In the genomic region with DNA sequence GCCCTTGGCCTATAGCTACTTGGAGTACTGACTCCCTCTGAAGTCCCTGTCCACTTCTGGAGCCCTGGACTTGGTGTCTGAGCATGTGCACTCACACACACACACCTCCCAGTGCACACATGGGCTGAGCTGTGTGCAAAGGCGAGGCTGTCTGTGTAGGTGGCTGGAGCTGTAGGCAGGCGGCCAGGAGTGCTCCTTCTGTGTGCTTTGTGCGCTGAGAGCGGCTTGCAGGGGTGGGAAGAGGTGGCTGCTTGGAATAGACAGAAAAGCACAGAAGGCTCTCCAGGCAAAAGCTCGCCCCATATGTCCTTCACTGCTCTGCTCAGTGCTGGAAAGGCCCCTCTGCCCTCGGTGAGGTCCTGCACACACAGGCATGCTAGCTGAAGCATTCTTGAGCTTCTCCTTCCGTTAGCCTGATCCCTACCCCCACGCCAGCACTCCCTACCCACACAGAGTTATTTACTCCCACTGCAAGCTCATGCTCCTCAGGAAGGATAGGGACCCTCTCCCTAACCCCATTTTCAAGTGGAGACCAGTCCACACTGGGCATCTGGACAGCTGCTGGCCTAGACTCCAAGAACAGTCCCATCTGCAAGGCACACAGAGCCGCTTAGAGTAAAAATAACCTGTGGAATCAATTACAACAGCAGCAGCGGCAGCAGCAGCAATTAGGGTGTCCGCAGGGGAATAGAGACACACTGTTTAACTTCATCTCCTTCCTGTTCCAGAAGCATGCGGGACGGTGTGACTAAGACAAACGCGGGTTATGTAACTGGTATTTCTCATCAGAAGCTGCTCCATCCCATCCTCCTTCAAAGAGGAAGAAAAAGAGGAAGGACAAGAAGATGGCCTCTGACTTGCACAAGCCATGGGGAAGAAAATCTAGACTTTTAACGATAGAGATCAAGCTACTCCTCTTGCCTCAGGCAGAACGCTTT, we compare ENCODE assay signal across 9 mouse cellular contexts. TPM values are rescaled to one million over a fixed set of nuclear protein-coding genes. Genes with fewer than 3 reads are reported as not detected.
DNase-seq lines count a peak whose midpoint lies in the region; ATAC-seq and TF ChIP-seq lines count a peak whose summit lies in the region.
"Had no signal": no experiment of that assay in that cellular context is flagged by ENCODE, and none has a peak within 500 bp of the region (broad histone marks: within the 10 kb centered on the region; RNA-seq: fewer than 3 reads in every experiment).

No protein-coding gene starts in this region.

- peak overlapping the region; percentile 41; the same call in 1 of the 2 replicates for H3K9ac ChIP-seq in kidney, embryonic 16.5 days (replicated peaks; ENCODE audit: low read length)
- H3K9ac ChIP-seq in intestine, embryonic 16.5 days (ENCODE audit: low read depth, low read length), result peak overlapping the region; percentile 21
- peak overlapping the region; percentile 8; the same call in 1 of the 2 replicates for H3K9ac ChIP-seq in limb, embryonic 14.5 days (ENCODE audit: low read depth, low read length, severe bottlenecking)
- H3K9ac ChIP-seq: midbrain, embryonic 12.5 days had no signal

- H3K27me3 ChIP-seq in kidney, embryonic 16.5 days (ENCODE audit: insufficient read depth, low read length), result no peaks in the 10 kb centered on the region
- H3K27me3 ChIP-seq in intestine, embryonic 16.5 days (replicated peaks; ENCODE audit: control insufficient read depth, insufficient read depth, low read length), result no peaks in the 10 kb centered on the region
- H3K27me3 ChIP-seq in limb, embryonic 14.5 days (ENCODE audit: control insufficient read depth, insufficient read depth, low read length), result no peaks in the 10 kb centered on the region

- WGBS in kidney, embryonic 16.5 days, result 26% methylated on average over 17 of the region's 17 CpGs
- WGBS in intestine, embryonic 16.5 days, result 27% methylated on average over 17 of the region's 17 CpGs
- WGBS in limb, embryonic 14.5 days, result 17% methylated on average over 17 of the region's 17 CpGs

- TF ChIP-seq POLR2A in limb, embryonic 14.5 days (IDR thresholded peaks at IDR 0.05; ENCODE audit: borderline replicate concordance, extremely low read depth, insufficient read depth, insufficient read length), result no peak

- peaks cover 40% of the 10 kb centered on the region for H3K4me1 ChIP-seq in kidney, embryonic 16.5 days (ENCODE audit: insufficient read depth, low read length)
- H3K4me1 ChIP-seq in intestine, embryonic 16.5 days (ENCODE audit: control insufficient read depth, insufficient read depth, low read length), result peaks cover 42% of the 10 kb centered on the region
- H3K4me1 ChIP-seq in limb, embryonic 14.5 days (ENCODE audit: control insufficient read depth, insufficient read depth, low read length), result peaks cover 27% of the 10 kb centered on the region

- no peak overlapping the region for H3K4me3 ChIP-seq in kidney, embryonic 16.5 days (ENCODE audit: low read length)
- H3K4me3 ChIP-seq in intestine, embryonic 16.5 days (ENCODE audit: low read length), result no peak overlapping the region
- no peak overlapping the region for H3K4me3 ChIP-seq in limb, embryonic 14.5 days (replicated peaks; ENCODE audit: low read length)
- H3K4me3 ChIP-seq: midbrain, embryonic 12.5 days had no signal

- no peaks in the 10 kb centered on the region for H3K9me3 ChIP-seq in kidney, embryonic 16.5 days (ENCODE audit: low read length)
- no peaks in the 10 kb centered on the region for H3K9me3 ChIP-seq in intestine, embryonic 16.5 days (ENCODE audit: control insufficient read depth, low read length)
- no peaks in the 10 kb centered on the region for H3K9me3 ChIP-seq in limb, embryonic 14.5 days (ENCODE audit: control insufficient read depth, low read length)
- H3K9me3 ChIP-seq: midbrain, embryonic 12.5 days had no signal

- no peak overlapping the region for H3K4me2 ChIP-seq in kidney, embryonic 16.5 days (replicated peaks; ENCODE audit: low read depth, low read length)
- H3K4me2 ChIP-seq in intestine, embryonic 16.5 days (ENCODE audit: low read depth, low read length), result no peak overlapping the region
- H3K4me2 ChIP-seq in limb, embryonic 14.5 days (replicated peaks; ENCODE audit: low read depth, low read length, severe bottlenecking), result peak overlapping the region; percentile 22
- H3K4me2 ChIP-seq: midbrain, embryonic 12.5 days had no signal

- no peak for DNase-seq in kidney, postnatal 25 days
- DNase-seq in frontal cortex, postnatal 36 days (ENCODE audit: low spot score in 2 of 2), result peak; percentile 86 to 93
- peak; percentile 49 for DNase-seq in limb, embryonic 14.5 days (ENCODE audit: low spot score)
- DNase-seq in ovary, postnatal 36 days (ENCODE audit: low spot score), result no peak
- no peak for DNase-seq in adrenal gland, postnatal 4 days (ENCODE audit: low spot score in 2 of 2)

- no peaks in the 10 kb centered on the region for H3K36me3 ChIP-seq in kidney, embryonic 16.5 days (ENCODE audit: insufficient read depth, low read length)
- H3K36me3 ChIP-seq in intestine, embryonic 16.5 days (ENCODE audit: control insufficient read depth, insufficient read depth, low read length), result no peaks in the 10 kb centered on the region
- no peaks in the 10 kb centered on the region for H3K36me3 ChIP-seq in limb, embryonic 14.5 days (ENCODE audit: control insufficient read depth, insufficient read depth, low read length)
- H3K36me3 ChIP-seq: midbrain, embryonic 12.5 days had no signal

- ATAC-seq in kidney, embryonic 16.5 days (ENCODE audit: low FRiP score, low TSS enrichment), result peak; percentile 60
- ATAC-seq in intestine, embryonic 16.5 days, result peak; percentile 31
- peak; percentile 53 for ATAC-seq in limb, embryonic 14.5 days (ENCODE audit: low FRiP score, low read depth)
- peak; percentile 93 for ATAC-seq in neutrophil, adult 5-6 weeks (ENCODE audit: extremely low read depth, insufficient number of reproducible peaks, low FRiP score, poor library complexity, severe bottlenecking)

- peak overlapping the region; percentile 48; the same call in 1 of the 2 replicates for H3K27ac ChIP-seq in kidney, embryonic 16.5 days (ENCODE audit: low read length)
- peak overlapping the region; percentile 29 for H3K27ac ChIP-seq in intestine, embryonic 16.5 days (ENCODE audit: low read length)
- peak overlapping the region; percentile 77 for H3K27ac ChIP-seq in limb, embryonic 14.5 days (replicated peaks; ENCODE audit: low read depth, low read length)
- H3K27ac ChIP-seq: midbrain, embryonic 12.5 days had no signal

RNA-seq across cellular contexts. Expression of a gene that starts 22.4 kb away (rescaled TPM):
- 27.8 and 27.9 TPM in 2 replicates for polyA plus RNA-seq in kidney, embryonic 16.5 days (2015; fragmentation: Nextera tagmentation; extraction: Ambion mirVana)
- polyA plus RNA-seq in intestine, embryonic 16.5 days (2015; fragmentation: Nextera tagmentation; extraction: Ambion mirVana), result 10.9 and 11.8 TPM in 2 replicates
- polyA plus RNA-seq in limb, embryonic 14.5 days (2012; rRNA removed), result 50.9 and 72.1 TPM in 2 replicates
- polyA plus RNA-seq in limb, embryonic 14.5 days (2014; fragmentation: Nextera tagmentation; extraction: Ambion mirVana), result 25.1 and 28.0 TPM in 2 replicates
- total RNA-seq in neutrophil, adult 5-6 weeks (2017), result 28.1 and 28.7 TPM in 2 replicates
- 10 to 100 TPM; 39.6 to 43.5 TPM for total RNA-seq in adrenal gland, postnatal 4 days (2021)

Comparison
In these comparisons a context has a peak if more than half of its experiments do, and no peak if none do; other contexts are left out.
1. ATAC-seq: peak in every context shown above with its lines; median percentile 93 in neutrophil, adult 5-6 weeks; 60 in kidney, embryonic 16.5 days; 53 in limb, embryonic 14.5 days; 31 in intestine, embryonic 16.5 days.
2. DNase-seq: peak in frontal cortex, postnatal 36 days (2 of 2) and limb, embryonic 14.5 days (single experiment); none in kidney, postnatal 25 days (0 of 2), ovary, postnatal 36 days (single experiment) and adrenal gland, postnatal 4 days (0 of 2).
3. Peak in every context shown above with its lines, with median percentiles within 50 percentile points of each other: H3K27ac ChIP-seq and H3K9ac ChIP-seq.